Mouse (Mus musculus): ENCODE data around the gene Slc26a6. TPM values are rescaled to one million over a fixed set of nuclear protein-coding genes. Genes with fewer than 3 reads are reported as not detected.

Slc26a6 gene
- total and polyA plus RNA-seq, 2 experiments from 2014 or later: 20.0 to 31.8 TPM

GRCm38 (mm10) chr9:108925897-108926296, 72.8 kb downstream of the Slc26a6 start:
- Histone ChIP-seq H3K4me3 (ENCODE audit: low read length) (no peak overlapping the region), H3K4me1 (ENCODE audit: insufficient read depth, low read length) (no peaks in the 10 kb centered on the region), H3K9ac (replicated peaks; ENCODE audit: low read length) (no peak overlapping the region), H3K4me2 (ENCODE audit: low read depth, low read length) (no peak overlapping the region), H3K27ac (no peak overlapping the region), H3K27me3 (ENCODE audit: insufficient read depth, low read length) (no peaks in the 10 kb centered on the region), H3K9me3 (ENCODE audit: low read length) (no peaks in the 10 kb centered on the region), H3K36me3 (ENCODE audit: insufficient read depth, low read length) (no peaks in the 10 kb centered on the region)
- TF ChIP-seq CTCF (IDR thresholded peaks at IDR 0.05; ENCODE audit: low read depth): no peak
- DNase-seq (ENCODE audit: low spot score) (no peak), ATAC-seq (no peak)
- 79% methylated on average over 8 of the region's 8 CpGs for WGBS

- no peaks in the 10 kb centered on the region for H3K36me3 ChIP-seq (ENCODE audit: insufficient read depth, low read length)
Measured at GRCm38 (mm10) chr9:108928424-108928823, 75.3 kb downstream of the Slc26a6 start.

GRCm38 (mm10) chr9:108935991-108936390, 82.9 kb downstream of the Slc26a6 start:
- no peak overlapping the region for H3K9ac ChIP-seq (replicated peaks; ENCODE audit: low read length)
- ATAC-seq: 0 out of 2 replicates have a peak, but pooled peaks have one; percentile 1
- H3K4me2 ChIP-seq (ENCODE audit: low read depth, low read length): peak overlapping the region; percentile 27; the same call in 1 of the 2 replicates
- H3K27ac ChIP-seq: no peak overlapping the region
- no peak for TF ChIP-seq CTCF (IDR thresholded peaks at IDR 0.05; ENCODE audit: low read depth)
- WGBS: 15% methylated on average over 3 of the region's 3 CpGs
- no peaks in the 10 kb centered on the region for H3K9me3 ChIP-seq (ENCODE audit: low read length)
- DNase-seq (ENCODE audit: low spot score): no peak
- peaks cover 20% of the 10 kb centered on the region for H3K36me3 ChIP-seq (ENCODE audit: insufficient read depth, low read length)
- no peak overlapping the region for H3K4me3 ChIP-seq (ENCODE audit: low read length)
- H3K4me1 ChIP-seq (ENCODE audit: insufficient read depth, low read length): peaks cover 4% of the 10 kb centered on the region; the same call in 1 of the 2 replicates
- H3K27me3 ChIP-seq (ENCODE audit: insufficient read depth, low read length): no peaks in the 10 kb centered on the region

More at GRCm38 (mm10) chr9:108928424-108928823, 75.3 kb downstream of the Slc26a6 start:
- 88% methylated on average over 3 of the region's 3 CpGs for WGBS
- H3K4me3 ChIP-seq (ENCODE audit: low read length): no peak overlapping the region
- H3K9me3 ChIP-seq (ENCODE audit: low read length): no peaks in the 10 kb centered on the region
- no peak overlapping the region for H3K27ac ChIP-seq
- no peak overlapping the region for H3K4me2 ChIP-seq (ENCODE audit: low read depth, low read length)
- no peaks in the 10 kb centered on the region for H3K27me3 ChIP-seq (ENCODE audit: insufficient read depth, low read length)
- no peak for TF ChIP-seq CTCF (IDR thresholded peaks at IDR 0.05; ENCODE audit: low read depth)
- DNase-seq (ENCODE audit: low spot score) (no peak), ATAC-seq (no peak)
- H3K4me1 ChIP-seq (ENCODE audit: insufficient read depth, low read length): no peaks in the 10 kb centered on the region
- H3K9ac ChIP-seq (replicated peaks; ENCODE audit: low read length): no peak overlapping the region

- H3K27ac ChIP-seq: peak within 1 kb of the TSS; percentile 78
- WGBS: under 1% methylated on average over 58 of the region's 58 CpGs
- ATAC-seq (peak; percentile 93), DNase-seq (ENCODE audit: low spot score) (peak; percentile 100)
- H3K9ac ChIP-seq (replicated peaks; ENCODE audit: low read length): peak within 1 kb of the TSS; percentile 70
- H3K4me1 ChIP-seq (ENCODE audit: insufficient read depth, low read length): peaks cover 4% of the 10 kb centered on the region; the same call in 1 of the 2 replicates
- peak within 1 kb of the TSS; percentile 73 for H3K4me2 ChIP-seq (ENCODE audit: low read depth, low read length)
- H3K36me3 ChIP-seq (ENCODE audit: insufficient read depth, low read length): peaks cover 21% of the 10 kb centered on the region
- no peaks in the 10 kb centered on the region for H3K27me3 ChIP-seq (ENCODE audit: insufficient read depth, low read length)
- peak within 1 kb of the TSS; percentile 71 for H3K4me3 ChIP-seq (ENCODE audit: low read length)
- H3K9me3 ChIP-seq (ENCODE audit: low read length): no peaks in the 10 kb centered on the region
- peak; percentile 95 for TF ChIP-seq CTCF (IDR thresholded peaks at IDR 0.05; ENCODE audit: low read depth)
Measured at GRCm38 (mm10) chr9:108936418-108937364, 83.6 kb downstream of the Slc26a6 start, which contains the start of gene Uqcrc1. TSS of gene Uqcrc1 (plus strand) at chr9:108936633.

- ATAC-seq (no peak), DNase-seq (ENCODE audit: low spot score) (no peak)
- Histone ChIP-seq H3K9me3 (ENCODE audit: low read length) (no peaks in the 10 kb centered on the region), H3K4me3 (ENCODE audit: low read length) (no peak overlapping the region), H3K4me1 (ENCODE audit: insufficient read depth, low read length) (no peaks in the 10 kb centered on the region), H3K27ac (no peak overlapping the region), H3K36me3 (ENCODE audit: insufficient read depth, low read length) (peaks cover 76% of the 10 kb centered on the region), H3K4me2 (ENCODE audit: low read depth, low read length) (no peak overlapping the region), H3K27me3 (ENCODE audit: insufficient read depth, low read length) (no peaks in the 10 kb centered on the region), H3K9ac (replicated peaks; ENCODE audit: low read length) (no peak overlapping the region)
- 87% methylated on average over 9 of the region's 9 CpGs for WGBS
- TF ChIP-seq CTCF (IDR thresholded peaks at IDR 0.05; ENCODE audit: low read depth): no peak
Measured at GRCm38 (mm10) chr9:108945111-108945510, 92.0 kb downstream of the Slc26a6 start.

- Histone ChIP-seq H3K36me3 (ENCODE audit: insufficient read depth, low read length) (peaks cover 77% of the 10 kb centered on the region), H3K9me3 (ENCODE audit: low read length) (no peaks in the 10 kb centered on the region), H3K9ac (replicated peaks; ENCODE audit: low read length) (no peak overlapping the region), H3K4me2 (ENCODE audit: low read depth, low read length) (no peak overlapping the region), H3K27me3 (ENCODE audit: insufficient read depth, low read length) (no peaks in the 10 kb centered on the region), H3K4me3 (ENCODE audit: low read length) (no peak overlapping the region), H3K4me1 (ENCODE audit: insufficient read depth, low read length) (no peaks in the 10 kb centered on the region), H3K27ac (no peak overlapping the region)
- WGBS: 91% methylated on average over 5 of the region's 5 CpGs
- ATAC-seq: no peak
- TF ChIP-seq CTCF (IDR thresholded peaks at IDR 0.05; ENCODE audit: low read depth): no peak
- no peak for DNase-seq (ENCODE audit: low spot score)
Measured at GRCm38 (mm10) chr9:108945608-108946007, 92.5 kb downstream of the Slc26a6 start.
